Mouse (Mus musculus): ENCODE data around the gene Rnf187. TPM values are rescaled to one million over a fixed set of nuclear protein-coding genes. Genes with fewer than 3 reads are reported as not detected.

Gene Rnf187
- 100 to 1,000 TPM; 478 to 523 TPM for total RNA-seq (2021)

DNA sequence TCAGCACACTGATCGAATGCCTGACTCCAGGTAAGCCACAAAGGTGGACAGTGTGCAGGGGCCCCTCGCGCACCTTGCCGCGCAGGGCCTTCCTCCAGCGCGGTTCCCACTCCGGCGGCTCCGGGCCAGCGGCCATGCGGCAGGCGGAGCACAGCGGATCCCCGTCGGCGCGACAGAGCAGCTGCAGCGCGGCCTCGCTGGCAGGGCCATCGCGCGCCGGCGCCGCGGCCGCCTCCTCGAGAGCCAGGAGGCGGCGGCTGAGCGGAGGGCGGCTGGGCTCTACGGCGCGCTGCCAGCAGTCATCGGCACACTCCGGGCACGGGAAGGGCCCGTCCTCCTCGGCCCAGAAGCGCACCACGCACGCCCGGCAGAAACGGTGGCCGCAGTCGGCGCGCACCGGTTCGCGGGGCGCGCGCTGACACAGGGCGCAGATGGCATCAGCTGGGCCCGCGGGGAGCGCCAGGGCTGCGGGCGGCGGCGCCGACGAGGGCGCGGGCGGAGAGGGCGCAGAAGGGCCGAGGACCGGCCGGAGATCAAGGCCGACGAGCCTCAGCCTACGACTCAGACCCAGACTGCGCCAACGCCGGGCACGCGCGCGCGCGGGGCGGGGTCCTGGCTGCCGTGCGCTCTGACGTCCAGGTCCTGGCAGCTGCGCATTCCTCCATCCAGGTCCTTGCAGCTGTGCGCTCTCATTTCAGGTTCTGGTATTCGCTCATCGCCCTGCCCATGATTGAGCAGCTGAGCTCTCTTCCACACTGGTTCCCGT lies at the start of gene Rnf187:
Gene Rnf187, minus strand, starts transcription at position 595 of the 766 bp plus-strand sequence.
- DNase-seq = peak; percentile 89 to 90

GRCm38 (mm10) chr11:58985299-58985917 lies 46.7 kb upstream of the Rnf187 start:
- DNase-seq = no peak

DNA sequence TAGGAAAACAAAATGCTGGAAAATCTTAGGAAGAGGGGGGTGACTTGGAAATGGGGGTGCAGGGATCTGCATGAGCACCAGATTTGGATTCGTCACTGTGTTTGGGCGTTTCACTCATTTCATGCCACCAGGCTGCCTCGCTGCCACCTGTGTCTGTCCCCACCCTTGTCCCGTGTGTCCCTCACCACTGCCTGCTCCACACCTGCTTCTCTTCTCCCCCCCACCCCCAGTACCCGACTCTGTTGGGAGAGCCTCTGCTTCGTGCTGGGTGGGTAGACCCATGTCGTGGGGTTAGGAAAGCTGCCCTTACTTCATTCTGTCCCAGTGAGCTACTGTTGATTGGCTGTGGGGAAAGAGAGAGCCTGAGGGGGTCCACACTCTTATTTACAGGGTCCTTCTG lies 45.9 kb upstream of the Rnf187 start:
- no peak for DNase-seq

- no peak for DNase-seq
Observed at GRCm38 (mm10) chr11:58983691-58984341, 45.1 kb upstream of the Rnf187 start.

- DNase-seq = no peak
Observed at GRCm38 (mm10) chr11:58982471-58983097, 43.9 kb upstream of the Rnf187 start.

DNA sequence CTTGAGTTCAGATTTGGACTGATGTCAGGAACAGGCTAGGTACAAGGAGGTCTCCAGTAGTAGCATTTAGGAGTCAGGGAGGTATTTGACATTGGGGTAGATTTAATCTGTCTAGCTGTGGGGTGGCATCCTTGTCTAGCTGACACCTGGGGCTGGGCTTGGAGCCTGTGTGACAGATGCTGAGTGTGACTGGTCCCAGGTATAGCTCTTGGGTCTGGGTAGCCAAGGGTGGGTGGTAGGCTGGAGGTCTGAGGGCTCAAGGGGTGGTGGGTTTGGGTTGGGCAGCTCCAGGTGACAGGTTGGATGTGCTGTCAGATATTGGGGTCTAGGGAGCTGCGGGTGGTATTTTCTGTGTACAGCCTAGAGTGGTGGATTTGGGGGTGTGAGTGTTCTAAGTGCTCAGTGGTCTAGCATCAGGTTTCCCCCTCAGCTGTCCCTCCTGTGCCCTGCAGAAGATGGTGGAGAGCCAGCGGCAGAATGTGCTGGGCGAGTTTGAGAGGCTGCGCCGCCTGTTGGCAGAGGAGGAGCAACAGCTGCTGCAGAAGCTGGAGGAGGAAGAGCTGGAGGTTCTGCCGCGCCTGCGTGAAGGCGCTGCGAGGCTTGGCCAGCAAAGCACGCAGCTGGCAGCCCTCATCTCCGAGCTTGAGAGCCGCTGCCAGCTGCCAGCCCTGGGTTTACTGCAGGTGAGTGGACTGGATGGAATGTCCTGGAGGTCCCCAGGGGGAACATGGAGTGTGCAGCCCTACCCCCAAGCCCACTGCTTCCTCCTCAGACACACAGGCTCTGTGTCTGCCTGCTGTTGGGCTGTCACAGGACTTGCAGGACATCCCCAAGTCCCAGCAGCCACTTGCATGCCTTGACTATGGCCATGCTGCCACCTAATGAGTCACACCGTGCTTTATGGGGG lies 43.1 kb upstream of the Rnf187 start:
- DNase-seq = peak; percentile 70 to 76

DNA sequence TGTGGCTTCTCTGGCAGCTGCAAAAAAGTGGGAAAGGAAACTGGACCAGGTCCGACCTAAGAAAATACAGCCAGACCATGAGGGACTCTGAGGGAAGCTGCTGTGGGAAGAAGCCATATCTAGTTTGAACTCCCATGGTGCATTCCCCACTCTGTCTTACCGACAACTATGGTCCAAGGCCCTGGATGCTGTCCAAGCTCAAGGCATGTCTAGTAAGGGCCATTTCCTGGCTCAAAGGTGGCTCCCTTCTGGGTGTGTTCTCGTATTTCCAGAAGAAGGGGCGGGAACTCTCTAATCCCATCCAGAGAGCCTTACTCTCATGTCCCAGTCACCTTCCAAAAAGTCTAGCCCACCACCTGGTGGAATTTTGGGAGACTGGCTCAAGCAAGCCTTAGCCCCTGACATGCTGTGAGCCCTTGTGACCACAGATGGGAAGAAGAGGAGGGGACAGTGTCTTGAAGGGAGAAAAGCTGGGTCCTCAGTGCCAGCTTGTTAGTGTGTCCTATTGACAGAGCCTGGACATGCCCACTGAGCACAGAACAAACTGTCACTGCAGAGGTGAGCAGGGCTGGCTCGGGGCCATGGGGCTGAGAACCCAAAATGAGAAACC lies 41.8 kb upstream of the Rnf187 start:
- DNase-seq = no peak

- no peak for DNase-seq
Observed at GRCm38 (mm10) chr11:58979661-58980060, 40.9 kb upstream of the Rnf187 start.

DNA sequence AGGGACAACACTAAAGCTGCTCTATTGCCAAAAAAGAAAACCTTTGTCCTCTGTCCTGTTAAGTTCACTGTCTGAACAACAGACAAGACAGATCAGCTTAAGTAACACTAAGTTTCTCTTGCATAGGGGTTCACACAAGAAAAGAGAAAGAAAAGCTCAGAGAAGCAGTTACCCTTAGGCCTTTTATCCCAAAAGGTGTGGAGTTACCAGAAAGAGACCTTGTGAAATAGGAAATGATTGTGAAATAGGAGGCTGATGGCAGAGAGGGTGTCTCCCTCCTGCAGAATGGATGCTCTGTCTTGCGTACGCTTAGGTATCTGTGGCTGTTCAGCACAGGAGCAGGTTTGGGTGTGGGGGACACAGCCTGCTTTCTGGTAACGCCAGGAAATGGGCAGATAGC lies 40.5 kb upstream of the Rnf187 start:
- no peak for DNase-seq

DNA sequence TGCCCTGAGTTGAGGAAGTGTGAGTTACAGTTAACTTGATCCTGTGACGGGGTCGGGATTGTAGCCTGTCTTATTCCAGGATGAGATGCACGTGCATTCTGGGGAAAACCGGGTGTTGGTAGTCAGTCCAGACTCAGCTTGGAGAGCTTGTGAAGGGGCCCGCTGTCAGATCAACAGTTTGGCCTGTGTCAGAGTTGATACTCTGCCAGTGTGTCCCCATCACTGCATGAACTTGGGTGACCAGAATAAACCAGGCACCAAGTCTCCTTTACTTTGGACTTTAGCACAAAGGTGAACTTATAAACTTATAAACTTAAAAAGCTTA lies 40.0 kb upstream of the Rnf187 start:
- DNase-seq = no peak

- peak in 1 of 2 experiments; percentile 62 for DNase-seq
Observed at GRCm38 (mm10) chr11:58978027-58978705, 39.5 kb upstream of the Rnf187 start, which contains the start of gene Trim11. Gene Trim11, plus strand, starts transcription at chr11:58978093.

DNA sequence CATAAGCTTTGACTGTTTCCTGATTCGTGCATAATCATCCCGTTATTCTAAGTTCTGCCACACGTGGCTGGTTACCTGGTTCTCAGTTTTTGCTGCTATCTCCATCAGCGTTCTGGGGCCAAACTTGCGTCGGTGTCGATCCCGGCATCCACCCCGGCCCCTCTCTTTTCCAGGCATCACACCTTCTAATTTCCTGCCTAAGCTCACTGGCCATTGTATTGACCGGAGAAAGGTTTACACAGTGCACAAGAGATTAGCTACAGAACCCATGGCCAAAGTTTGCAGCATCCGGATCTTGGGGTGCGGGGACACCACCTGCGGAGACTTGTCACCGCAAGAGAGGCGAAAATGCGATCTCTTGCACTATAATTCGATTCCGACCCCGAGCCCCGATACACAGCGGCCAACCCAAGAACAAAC lies 38.9 kb upstream of the Rnf187 start:
- DNase-seq = no peak

DNA sequence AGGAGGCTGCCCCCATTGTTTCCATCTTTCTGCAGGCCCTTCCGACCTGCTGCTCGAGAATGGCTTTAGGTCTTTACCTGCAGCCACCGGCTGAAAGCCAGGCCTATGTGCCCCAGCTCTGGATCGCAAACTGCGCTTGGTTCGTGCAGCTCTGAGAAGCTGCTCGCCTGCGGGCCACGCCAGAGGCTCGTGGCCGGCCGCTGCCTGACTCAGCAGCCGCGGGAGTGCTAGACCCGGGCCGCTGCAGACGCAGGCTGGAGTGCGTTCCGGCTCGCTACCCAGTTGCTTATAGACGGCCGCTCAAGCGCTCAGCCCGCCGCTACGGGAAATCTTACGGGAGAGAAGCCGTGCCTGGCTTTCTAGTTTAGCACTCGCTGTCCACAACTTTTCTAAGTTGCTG lies 38.4 kb upstream of the Rnf187 start:
- no peak for DNase-seq

GRCm38 (mm10) chr11:58974414-58974813 lies 35.7 kb upstream of the Rnf187 start:
- DNase-seq = no peak

DNA sequence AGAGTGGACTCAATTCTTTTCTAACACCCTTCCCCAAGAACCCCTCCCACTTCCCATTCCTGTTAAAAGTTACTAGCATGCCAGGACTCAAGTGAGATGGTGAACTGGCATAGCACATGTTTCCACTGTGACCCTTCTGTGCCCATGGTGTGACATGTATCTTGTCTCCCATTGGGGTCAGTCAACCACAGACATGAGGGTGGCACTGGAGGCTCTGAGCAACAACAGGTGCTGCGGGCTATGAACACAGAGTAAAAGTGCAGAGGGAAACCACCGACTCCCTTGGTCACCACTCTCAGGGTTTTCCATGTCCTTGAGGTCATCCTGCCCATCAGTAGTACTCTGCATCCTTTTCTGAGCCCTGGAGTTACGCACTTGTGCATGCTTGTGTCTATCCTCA lies 33.1 kb upstream of the Rnf187 start:
- DNase-seq = no peak

- no peak for DNase-seq
Observed at GRCm38 (mm10) chr11:58970831-58971530, 32.3 kb upstream of the Rnf187 start.

DNA sequence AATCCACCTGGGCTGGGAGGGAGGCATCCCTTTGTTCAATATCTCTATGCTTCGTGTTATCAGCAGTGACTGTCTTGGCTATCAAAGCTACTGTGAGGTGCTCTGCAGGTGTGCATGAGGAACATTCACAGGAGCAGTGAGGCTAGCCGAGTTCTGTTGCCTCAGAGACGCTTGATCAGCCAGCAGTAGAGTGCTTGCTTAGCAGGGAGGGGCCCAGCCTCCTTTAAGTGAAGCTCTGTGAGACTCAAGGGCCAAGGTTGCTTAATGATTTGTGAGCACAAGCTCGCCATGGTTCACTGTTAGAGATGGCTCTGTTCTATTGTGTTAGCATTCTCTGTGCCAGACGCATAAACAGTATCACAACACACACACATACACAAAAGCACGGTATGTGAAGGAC lies 30.9 kb upstream of the Rnf187 start:
- DNase-seq = no peak

DNA sequence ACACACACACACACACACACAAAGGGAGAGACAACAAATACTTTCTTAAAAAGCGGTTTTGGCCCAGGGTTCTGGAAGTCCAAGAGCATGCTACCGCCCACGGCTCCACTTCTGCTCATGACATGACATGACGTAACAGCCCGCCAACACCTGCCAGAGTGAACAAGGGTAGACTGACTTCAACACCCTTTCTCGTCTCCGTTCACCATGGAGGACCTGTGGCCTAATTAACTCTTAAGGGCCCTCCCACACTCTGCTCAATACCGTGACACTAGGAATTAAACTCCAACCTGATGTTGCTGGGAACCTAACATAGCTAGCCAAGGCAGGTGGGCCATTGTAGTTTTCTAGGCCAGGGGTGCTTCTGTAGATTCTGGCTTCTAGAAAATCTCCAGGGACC lies 30.3 kb upstream of the Rnf187 start:
- DNase-seq = no peak

DNA sequence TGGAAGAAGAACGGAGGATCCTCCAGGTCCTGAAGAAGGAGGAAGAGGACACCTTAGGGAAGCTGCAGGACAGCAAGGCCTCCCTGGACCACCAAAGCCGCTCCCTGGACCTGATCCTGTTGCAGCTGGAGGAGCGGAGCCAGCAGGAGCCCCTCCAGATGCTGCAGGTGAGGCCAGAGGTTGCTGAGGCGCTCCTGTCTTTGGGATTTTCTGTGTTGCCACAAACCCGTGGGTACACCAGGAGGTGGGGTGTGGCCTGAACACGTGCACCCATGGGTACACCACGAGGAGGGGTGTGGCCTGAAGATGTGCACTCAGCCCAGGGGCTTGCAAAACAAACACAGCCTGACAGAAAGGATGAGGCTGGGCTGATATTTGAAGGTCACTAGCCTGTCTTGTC lies 29.8 kb upstream of the Rnf187 start:
- no peak for DNase-seq

DNA sequence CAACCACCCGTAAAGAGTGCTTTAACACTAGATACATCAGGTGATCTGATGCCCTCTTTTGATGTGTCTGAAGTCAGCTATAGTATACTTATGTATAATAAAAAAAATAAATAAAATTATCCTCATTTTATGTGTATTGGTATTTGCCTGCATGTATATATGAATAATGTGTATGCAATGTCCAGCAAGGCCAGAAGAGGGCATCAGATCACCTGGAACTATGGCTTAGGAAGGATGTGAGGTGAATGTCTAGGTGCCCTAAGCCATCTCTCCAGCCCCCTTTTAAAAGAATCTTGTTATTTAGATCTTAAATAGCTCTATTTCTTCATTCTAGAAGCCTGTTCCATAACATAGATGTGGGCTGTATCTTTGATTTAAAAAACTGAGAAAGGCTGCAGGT lies 28.6 kb upstream of the Rnf187 start:
- DNase-seq = no peak

All from layer of hippocampus, postnatal 36 days (tissue).